Mouse (Mus musculus): ENCODE data around the gene Hyal3. TPM values are rescaled to one million over a fixed set of nuclear protein-coding genes. Genes with fewer than 3 reads are reported as not detected.
A peak's percentile ranks its signal among the peaks of the same experiment; 100 is the strongest.

Hyal3 gene
- polyA plus RNA-seq, 1 experiment from 2014 or later: 0.33 TPM

DNA sequence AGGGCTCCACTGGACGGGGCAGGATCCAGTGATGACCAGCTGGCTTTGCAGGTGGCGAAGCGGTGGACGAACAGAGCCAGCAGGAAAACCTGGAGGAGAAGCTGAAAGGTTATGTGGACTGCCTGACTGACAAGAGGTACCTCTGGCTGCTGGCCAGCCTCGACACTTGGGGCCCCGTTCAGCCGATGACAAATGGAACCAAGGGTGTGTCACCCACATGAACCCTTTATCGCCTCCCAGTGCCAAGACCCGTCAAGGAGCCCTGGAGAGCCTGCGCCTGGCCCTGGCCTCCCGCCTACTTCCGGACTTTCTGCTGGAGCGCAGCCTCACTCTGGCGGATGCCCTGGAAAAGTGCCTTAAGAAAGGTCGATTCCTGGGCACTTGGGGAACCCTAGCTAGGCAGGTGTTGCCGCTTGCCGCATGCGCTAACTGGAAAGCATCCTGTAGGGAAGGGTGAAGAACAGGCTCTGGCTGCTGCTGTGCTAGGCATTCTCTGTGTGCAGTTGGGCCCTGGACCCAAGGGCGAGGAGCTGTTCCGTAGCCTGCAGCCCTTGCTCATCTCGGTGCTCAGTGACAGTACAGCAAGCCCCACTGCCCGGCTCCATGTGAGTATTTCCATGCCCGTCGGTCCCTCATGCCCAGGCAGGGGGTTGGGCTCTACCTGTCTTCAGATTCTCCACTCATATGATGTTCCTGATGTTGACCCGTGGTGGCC is 9.6 kb downstream of the Hyal3 start:
- no peak for ATAC-seq (replicated peaks; ENCODE audit: insufficient number of reproducible peaks, low FRiP score, low TSS enrichment)
- Histone ChIP-seq H3K4me1 (ENCODE audit: control insufficient read depth, insufficient read depth, low read length) (peaks cover 28% of the 10 kb centered on the region), H3K9me3 (replicated peaks; ENCODE audit: control insufficient read depth, low read length) (no peaks in the 10 kb centered on the region), H3K9ac (ENCODE audit: low read depth, low read length) (peak overlapping the region; percentile 3; the same call in 1 of the 2 replicates), H3K36me3 (ENCODE audit: control insufficient read depth, insufficient read depth, low read length) (peaks cover 33% of the 10 kb centered on the region), H3K27me3 (ENCODE audit: control insufficient read depth, insufficient read depth, low read length) (no peaks in the 10 kb centered on the region), H3K4me2 (peak overlapping the region; percentile 91), H3K4me3 (ENCODE audit: low read depth, low read length) (no peak overlapping the region), H3K27ac (ENCODE audit: low read depth, low read length) (peak overlapping the region; percentile 12; the same call in 1 of the 2 replicates)
- WGBS (ENCODE audit: insufficient replicate concordance): 80% methylated on average over 25 of the region's 25 CpGs

DNA sequence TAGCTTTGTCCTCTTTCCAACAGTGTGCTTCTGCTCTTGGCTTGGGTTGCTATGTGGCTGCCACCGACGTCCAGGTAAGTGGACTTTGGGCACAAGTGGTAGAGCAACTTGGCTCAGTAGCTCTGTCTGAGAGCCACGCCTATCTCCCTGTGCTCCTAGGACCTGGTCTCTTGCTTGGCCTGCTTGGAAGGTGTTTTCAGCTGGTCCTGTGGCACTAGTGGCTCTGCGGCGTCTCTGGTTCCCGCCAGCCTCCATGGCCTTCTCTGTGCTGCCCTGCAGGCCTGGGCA is 10.1 kb downstream of the Hyal3 start:
- 92% methylated on average over 6 of the region's 6 CpGs for WGBS (ENCODE audit: insufficient replicate concordance)
- Histone ChIP-seq H3K9me3 (replicated peaks; ENCODE audit: control insufficient read depth, low read length) (no peaks in the 10 kb centered on the region), H3K4me3 (ENCODE audit: low read depth, low read length) (no peak overlapping the region), H3K4me1 (ENCODE audit: control insufficient read depth, insufficient read depth, low read length) (peaks cover 28% of the 10 kb centered on the region), H3K36me3 (ENCODE audit: control insufficient read depth, insufficient read depth, low read length) (peaks cover 33% of the 10 kb centered on the region), H3K27ac (ENCODE audit: low read depth, low read length) (no peak overlapping the region), H3K9ac (ENCODE audit: low read depth, low read length) (no peak overlapping the region), H3K27me3 (ENCODE audit: control insufficient read depth, insufficient read depth, low read length) (no peaks in the 10 kb centered on the region), H3K4me2 (no peak overlapping the region)
- no peak for ATAC-seq (replicated peaks; ENCODE audit: insufficient number of reproducible peaks, low FRiP score, low TSS enrichment)

DNA sequence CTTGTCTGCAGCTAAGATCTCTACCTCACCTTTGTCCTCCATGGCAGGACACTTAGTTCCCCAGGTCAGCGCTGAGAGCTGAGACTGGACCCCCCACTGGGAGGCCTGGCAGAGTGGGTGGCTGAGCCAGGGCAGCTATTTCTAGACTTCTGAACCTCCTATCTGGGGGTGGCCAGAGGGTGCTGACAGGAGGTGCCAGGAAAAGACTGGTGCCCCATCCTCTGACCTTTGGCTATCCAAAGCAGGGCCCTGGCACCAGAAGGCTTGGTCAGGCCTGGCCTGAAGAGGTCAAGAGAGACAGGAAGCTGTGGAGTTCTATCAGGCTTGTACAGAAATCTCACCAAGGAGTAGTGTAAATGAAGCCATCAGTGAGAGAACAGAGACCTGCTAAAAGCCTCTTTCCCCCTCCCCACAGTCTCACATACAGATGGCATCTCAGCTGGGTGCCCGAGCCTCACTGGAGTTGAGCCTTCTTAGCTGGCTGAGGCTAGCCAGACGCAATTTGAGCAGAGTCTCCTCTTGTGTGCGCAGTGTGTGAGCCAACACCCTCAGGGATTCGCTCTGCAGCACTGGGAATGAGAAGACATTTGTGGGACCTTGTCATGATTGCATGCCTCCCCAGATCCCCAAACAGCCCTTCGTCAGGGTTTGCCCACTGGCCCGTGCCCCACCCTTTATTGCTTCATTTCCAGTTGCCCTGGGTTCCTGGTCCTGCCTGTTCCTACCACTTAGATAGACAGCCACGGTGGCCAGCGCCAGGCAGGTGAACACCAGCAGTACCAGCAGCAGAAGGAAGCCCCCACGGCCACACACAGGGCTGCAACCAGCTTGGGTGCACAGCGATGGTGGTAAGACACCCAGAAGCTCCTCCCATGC is 12.7 kb downstream of the Hyal3 start:
- WGBS (ENCODE audit: insufficient replicate concordance): 78% methylated on average over 11 of the region's 11 CpGs
- H3K4me1 ChIP-seq (ENCODE audit: control insufficient read depth, insufficient read depth, low read length): peaks cover 42% of the 10 kb centered on the region
- H3K9me3 ChIP-seq (replicated peaks; ENCODE audit: control insufficient read depth, low read length): no peaks in the 10 kb centered on the region
- H3K4me2 ChIP-seq: no peak overlapping the region
- no peak overlapping the region for H3K4me3 ChIP-seq (ENCODE audit: low read depth, low read length)
- peak overlapping the region; percentile 24; the same call in 1 of the 2 replicates for H3K9ac ChIP-seq (ENCODE audit: low read depth, low read length)
- H3K36me3 ChIP-seq (ENCODE audit: control insufficient read depth, insufficient read depth, low read length): peaks cover 33% of the 10 kb centered on the region
- H3K27ac ChIP-seq (ENCODE audit: low read depth, low read length): no peak overlapping the region
- H3K27me3 ChIP-seq (ENCODE audit: control insufficient read depth, insufficient read depth, low read length): peaks cover under 1% of the 10 kb centered on the region; the same call in 1 of the 2 replicates
- ATAC-seq (replicated peaks; ENCODE audit: insufficient number of reproducible peaks, low FRiP score, low TSS enrichment): no peak

DNA sequence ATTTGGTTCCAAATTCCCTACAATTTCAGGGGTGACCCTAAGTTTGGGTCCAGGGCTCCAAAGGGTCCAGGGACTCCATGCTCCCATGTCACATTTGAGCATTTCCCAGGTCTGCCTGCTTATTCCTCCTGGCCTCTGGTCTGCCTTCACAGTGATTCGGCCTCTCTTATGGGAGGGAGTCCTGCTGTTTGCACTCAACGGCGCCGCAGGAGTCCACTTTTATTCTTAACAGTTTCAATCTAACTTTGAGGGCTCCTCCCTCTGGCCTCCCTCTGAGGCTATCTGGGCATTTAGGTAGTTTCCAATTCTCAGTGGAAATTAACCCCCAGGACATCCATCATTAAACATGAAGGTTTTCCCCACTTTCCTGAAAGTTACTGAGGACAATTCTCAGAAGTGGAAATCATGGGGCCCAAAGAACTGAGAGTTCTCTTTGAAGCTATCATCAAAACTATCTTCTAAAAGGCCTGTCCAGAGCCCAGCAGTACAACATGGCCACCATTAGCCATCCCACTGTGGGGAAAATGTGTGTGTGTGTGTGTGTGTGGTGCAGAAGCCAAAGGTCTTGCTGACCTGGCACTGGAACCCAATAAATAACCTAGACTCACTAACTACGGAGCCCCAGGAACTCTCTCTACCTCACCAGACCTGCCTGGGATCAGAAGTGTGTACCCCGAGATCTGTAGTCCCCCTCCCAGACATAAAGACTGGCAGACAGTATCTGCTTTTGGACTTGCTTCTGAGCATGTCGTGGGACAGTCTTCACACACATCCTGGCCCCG is 13.9 kb downstream of the Hyal3 start:
- Histone ChIP-seq H3K36me3 (ENCODE audit: control insufficient read depth, insufficient read depth, low read length) (peaks cover 33% of the 10 kb centered on the region), H3K4me3 (ENCODE audit: low read depth, low read length) (no peak overlapping the region), H3K27me3 (ENCODE audit: control insufficient read depth, insufficient read depth, low read length) (peaks cover 11% of the 10 kb centered on the region), H3K4me2 (no peak overlapping the region), H3K9me3 (replicated peaks; ENCODE audit: control insufficient read depth, low read length) (no peaks in the 10 kb centered on the region), H3K4me1 (ENCODE audit: control insufficient read depth, insufficient read depth, low read length) (peaks cover 33% of the 10 kb centered on the region), H3K9ac (ENCODE audit: low read depth, low read length) (no peak overlapping the region), H3K27ac (ENCODE audit: low read depth, low read length) (no peak overlapping the region)
- WGBS (ENCODE audit: insufficient replicate concordance): 80% methylated on average over 8 of the region's 8 CpGs
- no peak for ATAC-seq (replicated peaks; ENCODE audit: insufficient number of reproducible peaks, low FRiP score, low TSS enrichment)

DNA sequence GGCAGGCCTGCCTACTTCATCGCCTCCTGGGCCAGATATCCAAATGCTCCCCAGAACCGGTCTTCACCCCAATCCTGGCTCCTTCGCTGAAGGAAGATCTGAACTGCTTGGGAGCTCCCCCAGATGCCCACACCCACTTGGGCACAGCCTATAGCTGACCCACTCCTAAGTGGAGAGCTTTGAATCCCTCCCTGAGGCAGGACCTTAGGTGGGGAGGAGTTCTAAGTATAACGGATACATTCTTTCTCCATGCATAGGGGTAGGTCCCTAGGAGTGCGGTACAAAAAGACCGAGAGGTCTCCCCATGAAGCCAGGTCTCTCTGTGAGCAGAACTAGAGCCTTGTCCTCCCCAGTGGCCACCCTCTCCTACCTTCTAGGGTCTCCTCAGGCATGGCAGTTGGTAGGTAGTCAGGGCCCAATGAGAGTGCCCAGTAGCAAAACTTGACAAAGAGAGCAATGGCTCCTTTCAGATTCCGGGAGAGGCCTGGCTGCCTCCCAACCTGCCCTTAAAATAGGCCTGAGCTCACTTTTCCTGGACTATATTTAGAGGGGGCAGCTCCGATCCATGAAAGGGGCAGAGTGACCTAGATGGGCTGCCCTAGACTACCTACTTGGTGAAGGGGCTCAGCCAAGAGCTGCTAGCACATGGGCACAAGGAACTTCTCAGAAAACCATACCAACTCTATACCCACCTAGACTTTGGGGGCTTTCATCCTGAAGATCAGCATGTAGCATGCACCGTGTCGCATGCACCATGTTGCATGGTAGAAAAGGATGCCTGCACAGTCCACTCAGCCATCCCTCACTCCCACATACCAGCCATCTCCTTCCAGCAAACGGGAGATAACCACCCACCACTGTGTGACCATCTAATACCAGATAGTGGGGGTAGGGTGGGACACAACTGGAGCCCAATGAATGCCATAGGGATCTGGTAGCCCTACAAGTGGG is 16.3 kb downstream of the Hyal3 start:
- Histone ChIP-seq H3K9ac (ENCODE audit: low read depth, low read length) (peak overlapping the region; percentile 65), H3K4me1 (ENCODE audit: control insufficient read depth, insufficient read depth, low read length) (peaks cover 24% of the 10 kb centered on the region), H3K27ac (ENCODE audit: low read depth, low read length) (peak overlapping the region; percentile 91), H3K9me3 (replicated peaks; ENCODE audit: control insufficient read depth, low read length) (no peaks in the 10 kb centered on the region), H3K4me2 (peak overlapping the region; percentile 65), H3K27me3 (ENCODE audit: control insufficient read depth, insufficient read depth, low read length) (peaks cover 25% of the 10 kb centered on the region), H3K4me3 (ENCODE audit: low read depth, low read length) (peak overlapping the region; percentile 30), H3K36me3 (ENCODE audit: control insufficient read depth, insufficient read depth, low read length) (peaks cover 17% of the 10 kb centered on the region)
- no peak for ATAC-seq (replicated peaks; ENCODE audit: insufficient number of reproducible peaks, low FRiP score, low TSS enrichment)
- 68% methylated on average over 11 of the region's 11 CpGs for WGBS (ENCODE audit: insufficient replicate concordance)

DNA sequence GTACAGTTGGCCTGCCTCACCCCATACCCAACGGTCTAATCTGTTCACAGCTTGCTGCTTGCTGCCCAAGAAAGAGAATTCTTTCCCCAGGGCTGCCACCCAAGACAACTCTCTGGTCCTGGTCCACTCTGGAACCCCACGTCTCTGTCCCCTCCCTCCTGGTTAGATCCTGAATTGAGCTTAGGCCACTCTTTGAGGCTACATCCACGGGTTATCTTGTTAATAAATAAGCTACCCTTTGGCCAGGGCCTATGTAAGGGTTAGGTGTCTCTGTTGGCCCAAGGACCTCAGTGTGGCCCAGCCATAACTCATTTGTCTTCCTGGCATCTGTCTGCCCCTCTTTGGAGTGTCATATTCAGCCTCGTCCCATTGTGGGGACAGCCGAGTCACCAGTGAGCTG is 17.8 kb downstream of the Hyal3 start:
- Histone ChIP-seq H3K36me3 (ENCODE audit: control insufficient read depth, insufficient read depth, low read length) (peaks cover 5% of the 10 kb centered on the region; the same call in 1 of the 2 replicates), H3K9me3 (replicated peaks; ENCODE audit: control insufficient read depth, low read length) (no peaks in the 10 kb centered on the region), H3K4me1 (ENCODE audit: control insufficient read depth, insufficient read depth, low read length) (peaks cover 23% of the 10 kb centered on the region), H3K4me2 (no peak overlapping the region), H3K27ac (ENCODE audit: low read depth, low read length) (no peak overlapping the region), H3K9ac (ENCODE audit: low read depth, low read length) (no peak overlapping the region), H3K27me3 (ENCODE audit: control insufficient read depth, insufficient read depth, low read length) (peaks cover 25% of the 10 kb centered on the region), H3K4me3 (ENCODE audit: low read depth, low read length) (no peak overlapping the region)
- WGBS (ENCODE audit: insufficient replicate concordance): 69% methylated on average over 5 of the region's 5 CpGs
- ATAC-seq (replicated peaks; ENCODE audit: insufficient number of reproducible peaks, low FRiP score, low TSS enrichment): no peak

DNA sequence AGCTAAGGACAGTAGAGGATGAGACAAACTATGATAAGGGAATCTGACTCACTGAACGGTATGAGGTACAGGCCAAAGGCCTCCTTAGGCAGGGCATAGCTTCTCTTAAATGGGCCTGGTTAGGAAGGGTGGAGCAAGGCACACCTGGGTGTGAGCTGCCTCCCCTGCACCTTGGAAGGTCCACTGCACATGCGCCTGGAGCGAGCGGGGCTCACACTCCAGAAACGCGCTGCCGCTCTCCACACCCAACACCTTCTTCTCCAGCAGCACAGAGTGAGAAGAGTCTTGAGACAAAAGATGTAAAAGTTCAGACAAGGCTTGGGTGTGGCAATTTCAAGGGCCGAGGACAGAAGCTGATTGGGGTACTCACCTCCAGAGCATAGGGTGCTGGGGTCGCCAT is 18.8 kb downstream of the Hyal3 start:
- Histone ChIP-seq H3K27me3 (ENCODE audit: control insufficient read depth, insufficient read depth, low read length) (peaks cover 31% of the 10 kb centered on the region), H3K27ac (ENCODE audit: low read depth, low read length) (no peak overlapping the region), H3K4me1 (ENCODE audit: control insufficient read depth, insufficient read depth, low read length) (peaks cover 29% of the 10 kb centered on the region), H3K4me2 (no peak overlapping the region), H3K9ac (ENCODE audit: low read depth, low read length) (no peak overlapping the region), H3K36me3 (ENCODE audit: control insufficient read depth, insufficient read depth, low read length) (no peaks in the 10 kb centered on the region), H3K9me3 (replicated peaks; ENCODE audit: control insufficient read depth, low read length) (no peaks in the 10 kb centered on the region), H3K4me3 (ENCODE audit: low read depth, low read length) (no peak overlapping the region)
- no peak for ATAC-seq (replicated peaks; ENCODE audit: insufficient number of reproducible peaks, low FRiP score, low TSS enrichment)
- WGBS (ENCODE audit: insufficient replicate concordance): 73% methylated on average over 9 of the region's 9 CpGs

Data from heart, embryonic 11.5 days (tissue).